Mouse (Mus musculus) heart, embryonic 12.5 days (tissue): ENCODE data around the gene Cntn6. TPM values are rescaled to one million over a fixed set of nuclear protein-coding genes. Genes with fewer than 3 reads are reported as not detected.

Experiments used
- ATAC-seq: fragments of 200-750 bp; cut with Nextera tagmentation; 2 replicates; pipeline ENCODE4 v1.8.0; 2017; ENCODE audit warnings: moderate TSS enrichment, moderate library complexity; ENCODE audit not compliant: insufficient number of reproducible peaks, low FRiP score
- H3K27ac ChIP-seq: fragments of 300-500 bp; sonication (generic); 2 replicates; pipeline ENCODE4 v1.5.1; 2016; ENCODE audit warnings: mild to moderate bottlenecking, moderate library complexity; ENCODE audit not compliant: poor library complexity, severe bottlenecking
- H3K27me3 ChIP-seq: fragments of 300-500 bp; sonication (generic); replicated peaks from 2 replicates; pipeline ENCODE4 v1.6.1; 2016; ENCODE audit warnings: mild to moderate bottlenecking, moderate library complexity
- H3K36me3 ChIP-seq: fragments of 300-500 bp; sonication (generic); 2 replicates; pipeline ENCODE4 v1.6.1; 2016; ENCODE audit warnings: mild to moderate bottlenecking, moderate library complexity
- H3K4me1 ChIP-seq: fragments of 300-500 bp; sonication (generic); replicated peaks from 2 replicates; pipeline ENCODE4 v1.6.1; 2016; ENCODE audit warnings: mild to moderate bottlenecking
- H3K4me2 ChIP-seq: fragments of 300-500 bp; sonication (generic); 2 replicates; pipeline ENCODE4 v1.6.1; 2016; ENCODE audit warnings: mild to moderate bottlenecking, moderate library complexity
- H3K4me3 ChIP-seq: fragments of 300-500 bp; sonication (generic); 2 replicates; pipeline ENCODE4 v1.5.1; 2016; ENCODE audit warnings: mild to moderate bottlenecking
- H3K9ac ChIP-seq: fragments of 300-500 bp; sonication (generic); 2 replicates; pipeline ENCODE4 v1.6.1; 2016; ENCODE audit warnings: mild to moderate bottlenecking, moderate library complexity
- H3K9me3 ChIP-seq: fragments of 300-500 bp; sonication (generic); replicated peaks from 2 replicates; pipeline ENCODE4 v1.6.1; 2016; ENCODE audit warnings: mild to moderate bottlenecking, moderate library complexity
- WGBS: fragments of 180-500 bp; shearing (Covaris S2); methylation state at CpG from one replicate; pipeline ENCODE4 v1.1.7; 2016; 5-methylcytosine and 5-hydroxymethylcytosine counted together
- polyA plus RNA-seq: library from polyadenylated mRNA; unstranded; fragments of >200 nt; fragmentation: Nextera tagmentation; extraction: Ambion mirVana; gene quantifications from 2 replicates; pipeline ENCODE4 v1.2.1, GENCODE M21; 2016

Cntn6 gene
- polyA plus RNA-seq, 1 experiment from 2014 or later, result 0.64 TPM

DNA sequence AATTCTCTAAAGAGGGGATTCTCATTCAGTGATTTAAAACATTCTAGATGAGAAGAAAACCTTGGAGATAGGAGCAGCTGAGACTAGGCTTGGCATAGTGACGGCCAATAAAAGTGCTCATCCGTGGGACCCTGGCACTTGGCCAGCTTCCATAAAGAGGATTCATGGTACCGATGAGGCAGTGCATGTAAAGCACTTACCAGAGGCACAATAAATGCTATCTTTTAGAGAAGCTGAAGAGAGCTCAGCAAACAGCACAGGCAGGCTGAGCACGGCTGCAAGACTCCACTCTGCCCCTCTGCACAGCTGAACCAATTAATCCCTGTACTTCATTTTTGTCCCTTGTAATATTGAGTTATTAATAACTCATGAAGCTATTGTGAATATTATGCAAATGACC, 110.8 kb downstream of the Cntn6 start:
- Histone ChIP-seq H3K9me3 (no peaks in the 10 kb centered on the region), H3K36me3 (no peaks in the 10 kb centered on the region), H3K4me1 (no peaks in the 10 kb centered on the region), H3K27me3 (no peaks in the 10 kb centered on the region), H3K4me2 (no peak overlapping the region), H3K9ac (no peak overlapping the region), H3K4me3 (no peak overlapping the region), H3K27ac (no peak overlapping the region)
- no peak for ATAC-seq
- 68% methylated on average over 4 of the region's 4 CpGs for WGBS

DNA sequence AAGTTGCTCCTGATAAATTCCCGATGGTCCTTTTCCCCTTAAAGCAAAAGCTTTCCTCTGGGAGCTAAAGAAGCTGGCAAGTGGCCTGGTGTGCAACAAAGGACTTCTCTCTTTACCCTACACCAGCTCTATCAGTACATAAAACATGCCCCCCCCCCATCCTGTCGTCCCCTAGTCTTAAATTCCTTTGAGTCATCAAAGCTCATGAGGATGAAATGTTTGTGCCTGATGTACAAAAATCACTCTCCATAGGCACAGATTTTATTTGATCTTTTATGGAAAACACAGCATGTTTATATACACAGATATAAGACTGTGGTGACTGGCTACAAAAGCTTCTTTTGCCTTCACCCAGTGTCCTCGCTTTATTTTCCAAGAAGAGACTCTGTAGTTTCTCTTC, 112.6 kb downstream of the Cntn6 start:
- WGBS, result 42% methylated on average over 3 of the region's 3 CpGs
- H3K27ac ChIP-seq, result no peak overlapping the region
- no peak overlapping the region for H3K4me2 ChIP-seq
- H3K36me3 ChIP-seq, result no peaks in the 10 kb centered on the region
- no peak for ATAC-seq
- H3K4me3 ChIP-seq, result no peak overlapping the region
- H3K9ac ChIP-seq, result no peak overlapping the region
- H3K27me3 ChIP-seq, result no peaks in the 10 kb centered on the region
- H3K9me3 ChIP-seq, result no peaks in the 10 kb centered on the region
- H3K4me1 ChIP-seq, result no peaks in the 10 kb centered on the region

DNA sequence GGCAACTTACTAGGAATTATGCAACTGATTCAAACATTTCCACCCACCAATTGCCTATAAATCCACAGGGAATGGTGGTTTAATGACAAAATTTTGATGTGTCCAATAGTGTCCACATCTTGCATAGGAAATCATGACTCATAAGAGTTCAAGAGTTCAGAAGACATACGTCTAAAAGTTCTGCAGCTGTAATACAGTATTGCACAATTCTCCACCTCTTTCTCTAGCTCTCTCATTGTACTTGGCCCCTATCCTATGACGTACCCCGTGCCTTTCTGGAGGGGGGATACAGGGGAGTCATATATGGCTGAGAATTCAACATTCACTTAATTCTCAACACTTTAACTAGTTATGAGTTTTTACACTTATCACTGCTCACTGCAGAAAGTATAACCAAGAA, 160.9 kb downstream of the Cntn6 start:
- no peak overlapping the region for H3K4me2 ChIP-seq
- no peak overlapping the region for H3K4me3 ChIP-seq
- no peaks in the 10 kb centered on the region for H3K27me3 ChIP-seq
- 84% methylated on average over 3 of the region's 3 CpGs for WGBS
- H3K9me3 ChIP-seq, result no peaks in the 10 kb centered on the region
- no peaks in the 10 kb centered on the region for H3K4me1 ChIP-seq
- H3K36me3 ChIP-seq, result no peaks in the 10 kb centered on the region
- no peak overlapping the region for H3K27ac ChIP-seq
- no peak overlapping the region for H3K9ac ChIP-seq
- ATAC-seq, result no peak

DNA sequence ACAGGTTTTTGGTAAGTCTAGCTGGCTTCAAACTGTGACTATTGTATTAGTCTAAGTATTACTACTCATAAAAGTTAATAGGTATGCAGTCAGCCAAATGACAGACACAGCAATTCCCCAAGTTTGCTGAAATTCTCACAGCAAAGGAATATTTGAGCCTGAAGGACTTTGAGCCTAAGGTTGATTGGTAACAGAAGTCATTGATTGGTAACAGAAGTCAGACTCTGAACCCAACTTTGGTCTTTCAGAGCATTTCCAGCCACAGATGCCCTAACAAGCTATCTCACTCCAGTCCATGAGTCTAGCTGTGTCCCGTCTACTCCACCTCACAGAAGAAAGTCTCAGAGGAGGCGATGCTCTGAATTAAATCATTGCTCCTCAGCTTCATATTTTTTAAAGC, 176.1 kb downstream of the Cntn6 start:
- H3K27ac ChIP-seq, result no peak overlapping the region
- no peak for ATAC-seq
- H3K9me3 ChIP-seq, result 0 out of 2 replicates have a peak, but pooled peaks cover 2% of the 10 kb centered on the region
- 78% methylated on average over 2 of the region's 2 CpGs for WGBS
- H3K4me2 ChIP-seq, result no peak overlapping the region
- H3K9ac ChIP-seq, result no peak overlapping the region
- no peaks in the 10 kb centered on the region for H3K27me3 ChIP-seq
- H3K4me1 ChIP-seq, result no peaks in the 10 kb centered on the region
- no peak overlapping the region for H3K4me3 ChIP-seq
- no peaks in the 10 kb centered on the region for H3K36me3 ChIP-seq

DNA sequence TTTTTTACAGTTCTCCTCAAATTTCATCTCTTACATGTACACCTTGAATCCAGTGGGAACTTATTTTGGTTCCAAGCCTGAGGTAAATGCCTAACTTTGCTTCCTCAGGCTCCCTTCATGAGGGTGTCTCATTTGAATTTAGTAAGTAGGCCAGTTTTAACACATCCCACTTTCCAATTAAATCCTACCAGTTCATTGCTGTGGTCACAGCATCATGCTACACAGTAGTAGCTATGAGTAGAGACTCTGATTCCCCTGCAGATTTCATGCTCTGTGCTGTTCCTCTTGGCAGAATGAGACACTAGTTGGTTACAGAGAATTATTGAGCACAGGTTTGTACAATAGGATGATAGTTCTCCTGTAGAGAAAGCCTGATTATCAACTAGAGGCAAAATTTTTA, 181.7 kb downstream of the Cntn6 start:
- H3K4me2 ChIP-seq, result no peak overlapping the region
- H3K9me3 ChIP-seq, result 0 out of 2 replicates have a peak, but pooled peaks cover 2% of the 10 kb centered on the region
- H3K27me3 ChIP-seq, result no peaks in the 10 kb centered on the region
- no peaks in the 10 kb centered on the region for H3K4me1 ChIP-seq
- H3K4me3 ChIP-seq, result no peak overlapping the region
- no peak overlapping the region for H3K27ac ChIP-seq
- H3K9ac ChIP-seq, result no peak overlapping the region
- no peak for ATAC-seq
- H3K36me3 ChIP-seq, result no peaks in the 10 kb centered on the region

DNA sequence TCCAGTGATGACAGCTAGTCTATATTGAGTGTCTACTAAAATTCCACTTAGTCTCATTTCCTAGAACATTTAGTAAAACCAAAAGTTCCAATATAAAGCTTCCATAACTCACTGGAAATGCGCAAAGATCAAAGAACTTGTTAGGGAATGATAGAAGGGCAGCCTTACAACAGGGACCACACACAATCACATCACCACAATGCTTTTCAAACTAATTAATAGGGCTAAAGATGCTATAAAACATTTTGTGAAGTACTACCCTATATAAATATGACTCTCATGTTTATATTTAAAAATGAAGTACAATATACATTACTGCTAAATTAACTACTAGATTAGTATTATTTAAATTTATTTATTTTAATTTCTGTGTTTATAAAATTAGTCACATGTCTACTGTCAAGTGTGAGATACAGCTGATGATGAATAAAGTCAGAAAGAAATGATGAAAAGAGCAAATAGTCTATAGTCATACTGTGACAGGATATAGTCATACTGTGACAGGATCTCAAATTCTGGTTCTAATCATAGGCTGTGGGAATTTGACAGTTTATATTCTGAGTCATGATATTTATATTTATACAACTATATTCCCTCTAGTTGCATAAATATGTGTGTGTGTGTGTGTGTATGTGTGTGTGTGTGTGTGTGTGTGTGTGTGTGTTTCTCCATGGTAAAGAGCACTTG, 187.4 kb downstream of the Cntn6 start:
- no peaks in the 10 kb centered on the region for H3K36me3 ChIP-seq
- 85% methylated on average over 1 of the region's 1 CpGs for WGBS
- H3K4me2 ChIP-seq, result no peak overlapping the region
- H3K4me3 ChIP-seq, result no peak overlapping the region
- H3K9ac ChIP-seq, result no peak overlapping the region
- H3K9me3 ChIP-seq, result no peaks in the 10 kb centered on the region
- H3K27me3 ChIP-seq, result no peaks in the 10 kb centered on the region
- no peak overlapping the region for H3K27ac ChIP-seq
- H3K4me1 ChIP-seq, result no peaks in the 10 kb centered on the region
- no peak for ATAC-seq

DNA sequence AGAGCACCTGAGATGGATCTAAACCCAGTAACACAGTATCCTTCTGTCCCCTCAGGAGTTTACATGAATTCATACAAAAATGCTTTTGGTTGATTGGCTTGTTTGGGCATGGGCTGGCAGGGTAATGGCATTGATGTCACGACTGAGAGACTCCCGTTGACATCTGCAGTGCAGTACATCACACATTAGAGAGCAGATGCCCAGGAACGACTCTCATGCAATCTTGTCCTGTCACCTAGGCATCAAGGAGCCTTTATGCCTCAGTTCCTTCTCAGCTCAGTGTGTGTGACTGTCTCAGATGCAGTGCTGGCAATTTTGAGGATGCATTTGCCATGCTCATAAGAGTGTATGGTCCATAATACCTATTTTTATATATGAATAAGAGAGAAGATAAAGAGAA, 195.4 kb downstream of the Cntn6 start:
- 77% methylated on average over 3 of the region's 3 CpGs for WGBS
- no peaks in the 10 kb centered on the region for H3K36me3 ChIP-seq
- H3K4me1 ChIP-seq, result no peaks in the 10 kb centered on the region
- H3K9me3 ChIP-seq, result no peaks in the 10 kb centered on the region
- no peak for ATAC-seq
- no peak overlapping the region for H3K4me2 ChIP-seq
- H3K27ac ChIP-seq, result no peak overlapping the region
- no peak overlapping the region for H3K4me3 ChIP-seq
- H3K9ac ChIP-seq, result no peak overlapping the region
- no peaks in the 10 kb centered on the region for H3K27me3 ChIP-seq

DNA sequence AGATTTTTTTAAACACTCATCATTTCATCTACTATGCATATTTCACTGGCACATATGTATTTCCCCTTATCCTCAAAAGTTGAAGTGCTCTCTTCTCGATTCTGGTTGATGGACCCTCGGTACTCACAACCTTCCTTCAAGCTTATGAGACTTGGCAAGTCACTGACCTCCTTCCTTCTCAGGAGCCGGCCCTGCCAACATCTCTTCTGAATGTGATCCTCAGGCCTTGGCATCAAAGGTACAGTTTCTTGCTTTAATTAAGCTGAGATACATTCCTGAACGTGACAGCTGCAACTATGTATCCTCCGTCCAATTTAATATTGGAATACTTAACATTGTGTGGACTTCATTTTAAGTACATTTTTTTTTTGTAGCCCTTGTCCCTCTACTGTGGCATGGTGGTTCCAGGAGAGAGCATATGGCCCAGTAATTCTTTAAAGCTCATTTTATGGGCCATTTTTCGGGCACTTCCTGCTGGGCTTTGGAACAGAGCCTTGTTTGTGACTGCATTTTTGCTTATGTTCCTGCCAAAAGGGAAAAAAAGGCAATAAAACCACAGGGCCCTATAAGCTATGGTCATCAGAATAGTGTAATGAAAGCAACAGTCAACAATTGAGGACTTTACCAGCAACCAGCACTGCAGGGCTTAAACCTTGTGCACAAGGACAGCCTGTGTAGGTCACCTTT, 196.0 kb downstream of the Cntn6 start:
- H3K4me1 ChIP-seq, result no peaks in the 10 kb centered on the region
- no peaks in the 10 kb centered on the region for H3K9me3 ChIP-seq
- H3K27ac ChIP-seq, result no peak overlapping the region
- H3K4me3 ChIP-seq, result no peak overlapping the region
- H3K27me3 ChIP-seq, result no peaks in the 10 kb centered on the region
- H3K36me3 ChIP-seq, result no peaks in the 10 kb centered on the region
- no peak for ATAC-seq
- no peak overlapping the region for H3K9ac ChIP-seq
- 81% methylated on average over 6 of the region's 6 CpGs for WGBS
- no peak overlapping the region for H3K4me2 ChIP-seq

DNA sequence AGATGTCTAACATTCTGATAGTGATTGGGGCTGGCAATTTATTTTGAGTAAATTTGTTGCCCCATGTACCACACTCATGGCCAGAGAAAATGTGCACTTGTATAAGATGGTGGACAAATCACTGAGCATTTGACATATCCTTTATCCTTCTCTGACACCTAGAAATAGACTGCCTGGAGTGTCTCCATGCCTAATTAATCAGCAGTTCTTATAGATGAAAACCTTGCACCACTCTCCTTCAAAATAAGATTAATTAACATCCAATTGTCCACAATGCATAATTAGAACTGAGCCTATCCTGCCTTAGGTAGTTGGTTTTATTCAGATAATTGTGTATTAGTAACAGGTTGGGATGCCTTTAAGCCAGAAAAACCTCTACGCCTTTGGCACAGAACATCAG, 236.0 kb downstream of the Cntn6 start:
- Histone ChIP-seq H3K4me1 (no peaks in the 10 kb centered on the region), H3K4me2 (no peak overlapping the region), H3K9me3 (no peaks in the 10 kb centered on the region), H3K27me3 (no peaks in the 10 kb centered on the region), H3K4me3 (no peak overlapping the region), H3K27ac (no peak overlapping the region), H3K36me3 (no peaks in the 10 kb centered on the region), H3K9ac (no peak overlapping the region)
- ATAC-seq, result no peak
- WGBS, result 91% methylated on average over 1 of the region's 1 CpGs

DNA sequence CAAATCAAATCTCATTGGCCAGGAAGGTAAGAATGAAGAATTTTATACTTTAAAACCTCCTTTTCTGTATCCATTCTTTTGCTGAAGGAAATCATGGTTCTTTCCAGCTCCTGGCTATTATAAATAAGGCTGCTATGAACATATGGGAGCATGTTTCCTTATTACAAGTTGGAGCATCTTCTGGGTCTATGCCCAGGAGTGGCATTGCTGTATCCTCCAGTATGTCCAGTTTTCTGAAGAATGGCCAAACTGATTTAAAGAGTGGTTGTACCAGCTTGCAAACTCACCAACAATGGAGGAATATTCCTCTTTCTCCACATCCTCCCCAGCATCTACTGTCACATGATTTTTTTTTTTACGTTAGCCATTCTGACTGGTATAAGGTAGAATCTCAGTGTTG, 241.7 kb downstream of the Cntn6 start:
- H3K4me2 ChIP-seq, result no peak overlapping the region
- no peaks in the 10 kb centered on the region for H3K9me3 ChIP-seq
- no peaks in the 10 kb centered on the region for H3K36me3 ChIP-seq
- H3K9ac ChIP-seq, result no peak overlapping the region
- ATAC-seq, result no peak
- no peaks in the 10 kb centered on the region for H3K4me1 ChIP-seq
- H3K27me3 ChIP-seq, result no peaks in the 10 kb centered on the region
- WGBS, result 86% methylated on average over 1 of the region's 1 CpGs
- H3K4me3 ChIP-seq, result no peak overlapping the region
- H3K27ac ChIP-seq, result no peak overlapping the region

DNA sequence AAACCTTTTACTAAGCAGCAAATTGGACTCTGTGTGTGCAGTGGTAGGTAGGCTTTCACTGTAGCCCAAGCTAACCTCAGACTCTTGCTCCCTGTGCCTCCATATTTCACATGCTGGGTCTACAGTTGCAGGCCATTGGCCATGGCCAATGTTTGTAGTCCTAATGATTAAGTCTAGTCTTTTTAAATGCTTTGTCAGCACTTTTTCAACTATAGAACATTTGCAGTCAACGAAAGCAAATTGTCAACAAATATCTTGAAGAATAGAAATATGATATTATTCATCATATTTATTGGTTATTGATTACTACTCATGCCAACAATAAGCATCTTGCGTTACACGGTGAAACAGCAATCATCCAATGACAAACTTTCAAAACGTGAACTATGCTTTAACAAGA, 246.4 kb downstream of the Cntn6 start:
- Histone ChIP-seq H3K4me3 (no peak overlapping the region), H3K4me1 (no peaks in the 10 kb centered on the region), H3K4me2 (no peak overlapping the region), H3K27me3 (no peaks in the 10 kb centered on the region), H3K9ac (no peak overlapping the region), H3K36me3 (no peaks in the 10 kb centered on the region), H3K9me3 (no peaks in the 10 kb centered on the region), H3K27ac (no peak overlapping the region)
- no peak for ATAC-seq
- WGBS, result 83% methylated on average over 4 of the region's 4 CpGs

DNA sequence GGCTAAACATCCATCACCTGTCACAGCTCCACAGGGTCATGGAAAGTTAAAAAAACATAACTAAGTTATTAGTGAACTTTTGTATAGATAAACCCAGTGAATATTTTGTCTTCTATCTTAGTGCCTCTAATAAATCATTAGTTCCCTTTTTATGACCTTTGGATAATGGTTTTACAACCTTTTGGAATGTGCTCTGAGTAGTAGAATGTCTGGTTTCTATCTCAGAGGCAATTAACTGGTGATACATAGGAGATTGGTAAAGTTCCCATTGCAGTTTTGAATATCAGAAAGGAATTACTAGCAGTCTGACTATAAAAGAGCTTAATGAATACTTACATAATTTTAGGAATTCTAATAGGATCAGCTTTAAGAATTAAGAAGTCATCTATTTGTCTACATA, 265.5 kb downstream of the Cntn6 start:
- no peaks in the 10 kb centered on the region for H3K36me3 ChIP-seq
- no peaks in the 10 kb centered on the region for H3K27me3 ChIP-seq
- no peak overlapping the region for H3K9ac ChIP-seq
- no peak overlapping the region for H3K27ac ChIP-seq
- H3K4me2 ChIP-seq, result no peak overlapping the region
- H3K9me3 ChIP-seq, result no peaks in the 10 kb centered on the region
- no peaks in the 10 kb centered on the region for H3K4me1 ChIP-seq
- no peak overlapping the region for H3K4me3 ChIP-seq
- no peak for ATAC-seq
